Mouse (Mus musculus) telencephalon, adult 2 months (tissue): ENCODE measurements around the gene Gpr26.

Source experiments
- DNase-seq: peaks from one replicate; pipeline ENCODE4 v3.0.0-alpha.2; 2011; ENCODE audit warnings: low read depth, low spot score

The Gpr26 gene

DNA sequence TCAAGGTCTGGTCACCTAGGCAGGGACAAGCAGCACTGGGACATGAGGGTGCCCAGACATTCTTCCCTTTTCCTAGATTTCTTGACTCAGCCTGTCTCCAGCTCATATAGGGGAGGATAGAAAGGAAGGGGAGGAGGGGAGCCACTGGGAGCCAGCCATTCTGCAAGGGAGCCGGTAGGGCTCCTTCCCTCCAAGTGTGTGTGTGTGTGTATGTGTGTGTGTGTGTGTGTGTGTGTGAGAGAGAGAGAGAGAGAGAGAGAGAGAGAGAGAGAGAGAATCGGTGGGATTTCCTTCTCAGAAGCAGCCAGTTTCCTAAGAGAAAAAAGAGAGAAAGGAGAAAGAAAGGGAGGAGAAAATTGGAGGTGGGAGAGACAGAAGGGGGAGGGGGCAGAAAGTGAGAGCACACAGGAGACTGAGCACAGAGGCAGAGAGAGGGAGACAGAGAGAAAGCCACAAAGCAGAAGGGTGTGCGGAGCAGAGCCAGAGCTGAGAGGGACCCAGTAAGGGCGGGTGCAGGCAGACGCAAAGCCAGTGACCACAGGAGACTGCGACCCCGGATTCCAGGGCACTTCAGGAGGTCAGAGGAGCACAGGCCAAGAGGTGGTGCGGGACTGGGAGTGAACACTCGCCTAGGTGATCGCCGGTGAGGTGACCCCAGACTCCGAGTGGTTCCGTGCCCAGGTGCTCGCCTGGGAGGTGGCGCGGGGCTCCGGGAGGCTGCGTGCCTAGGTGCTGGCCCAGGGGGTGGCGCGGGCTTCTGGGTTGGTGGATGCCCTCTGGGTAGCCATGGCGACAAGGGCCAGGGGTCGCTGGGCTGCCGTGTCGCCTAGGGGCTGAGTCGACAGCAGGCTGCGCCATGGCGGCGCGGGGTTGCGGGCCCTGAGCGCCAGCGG is at the start of gene Gpr26:
Gene Gpr26, plus strand, starts transcription at position 438 of the 893 bp plus-strand sequence.
- DNase-seq, result no peak

DNA sequence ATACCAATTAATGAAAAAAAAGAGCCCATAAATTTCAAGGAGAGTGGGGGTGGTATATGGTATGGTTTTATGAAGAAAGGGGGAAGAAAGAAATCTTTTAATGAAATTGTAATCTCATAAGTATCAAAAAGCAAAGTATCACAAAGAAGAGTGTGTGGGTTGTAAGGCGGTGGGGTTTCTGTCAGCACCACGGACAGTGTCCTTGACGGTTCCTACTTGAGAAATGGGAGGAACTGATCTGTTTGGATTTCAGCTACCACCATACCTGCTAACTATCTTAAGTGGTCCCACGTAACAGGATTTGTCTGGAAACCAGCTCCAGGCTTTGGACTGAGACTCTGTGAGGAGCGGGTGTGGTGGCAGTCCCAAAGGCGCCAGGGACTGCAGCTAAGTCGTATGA is 48.9 kb upstream of the Gpr26 start:
- no peak for DNase-seq

DNA sequence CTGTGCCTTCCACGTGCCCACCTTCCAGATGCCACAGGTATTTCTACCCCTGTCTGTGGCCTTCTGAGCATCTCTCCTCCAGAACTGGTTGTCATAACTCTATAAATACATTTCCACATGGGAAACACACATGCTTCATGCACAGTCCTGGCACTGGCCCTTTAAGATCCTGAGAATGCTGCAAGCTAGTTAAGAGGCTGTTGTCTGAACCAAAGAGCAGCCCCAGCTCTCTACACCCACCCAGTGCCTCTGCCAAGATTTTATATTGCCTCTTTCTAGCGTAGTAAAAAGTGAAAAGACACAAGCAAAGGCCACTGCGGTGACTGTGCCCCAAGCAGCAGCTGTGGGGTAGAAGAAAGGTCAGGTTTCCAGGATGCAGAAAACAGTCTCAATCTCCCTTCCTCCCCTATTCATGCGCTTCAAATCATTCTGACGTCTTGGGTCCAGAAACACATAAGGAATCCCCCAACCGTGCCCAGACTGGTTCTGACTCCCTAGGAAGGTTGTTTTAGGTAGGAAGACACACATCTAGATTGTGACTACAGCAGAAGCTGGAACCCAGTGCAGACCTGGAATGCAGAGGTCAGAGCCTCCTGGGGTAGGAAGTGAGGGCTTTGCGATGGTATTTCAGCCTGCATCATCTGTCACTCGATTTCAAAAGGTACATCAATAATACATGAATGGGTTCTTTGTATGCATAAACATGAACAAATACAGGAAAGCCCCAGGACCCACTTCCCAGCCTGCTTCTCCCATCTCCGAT is 38.8 kb upstream of the Gpr26 start:
- no peak for DNase-seq

DNA sequence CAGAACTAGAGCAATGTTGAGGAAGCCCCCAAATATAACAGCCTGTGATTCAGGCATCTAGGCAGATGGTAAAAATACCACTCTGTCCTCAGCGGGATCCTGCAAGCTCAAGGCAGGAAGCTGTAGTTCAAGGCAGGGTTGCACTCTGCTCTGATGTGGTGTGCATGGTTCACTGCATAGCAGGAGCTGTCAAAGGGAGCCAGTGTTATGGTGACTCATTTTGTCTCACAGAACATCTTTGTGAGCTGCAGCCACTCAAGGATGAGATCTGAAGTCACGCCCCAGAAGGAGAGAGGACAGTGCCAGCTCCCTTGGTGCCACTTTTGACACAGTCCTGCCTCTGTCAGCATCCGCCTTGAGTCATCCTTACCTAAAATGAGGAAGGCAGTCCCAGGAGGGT is 28.6 kb upstream of the Gpr26 start:
- DNase-seq, result no peak

DNA sequence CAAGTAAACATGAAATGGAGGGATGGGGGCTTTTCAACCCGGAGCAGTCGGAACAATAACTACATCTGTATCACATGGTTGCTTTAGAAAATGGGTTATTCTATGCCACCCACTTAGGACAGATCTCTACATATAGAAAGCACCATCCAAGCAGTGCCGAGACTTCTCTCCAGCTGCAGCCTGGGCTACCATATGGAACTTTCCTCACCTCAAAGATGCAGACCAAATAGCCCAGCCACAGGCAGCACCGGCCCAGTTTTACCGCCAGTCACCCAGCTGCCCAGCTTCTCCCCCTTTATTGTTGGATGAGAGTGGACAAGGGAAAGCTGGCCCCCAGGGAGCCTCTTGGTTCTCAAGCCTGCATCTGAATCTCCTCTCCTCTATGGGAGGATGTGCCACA is 15.1 kb upstream of the Gpr26 start:
- no peak for DNase-seq

DNA sequence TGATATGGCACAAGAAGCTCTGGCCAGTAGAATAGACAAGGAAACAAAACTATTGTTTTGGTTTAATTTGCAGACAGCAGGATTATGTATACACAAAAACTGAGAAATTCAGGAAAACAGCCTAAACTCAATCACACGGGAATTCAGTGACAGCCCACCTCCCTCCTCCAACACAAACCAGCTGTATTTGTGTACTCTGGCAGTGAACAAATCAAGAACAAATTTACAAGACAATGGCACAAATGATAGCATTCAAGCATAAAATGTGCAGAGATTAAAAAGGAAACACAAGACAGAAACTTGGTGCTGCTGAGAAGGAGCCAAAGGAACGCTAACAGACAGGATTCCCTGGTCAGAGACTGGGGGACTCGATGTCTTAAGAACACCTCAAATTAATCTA is 12.9 kb upstream of the Gpr26 start:
- no peak for DNase-seq

DNA sequence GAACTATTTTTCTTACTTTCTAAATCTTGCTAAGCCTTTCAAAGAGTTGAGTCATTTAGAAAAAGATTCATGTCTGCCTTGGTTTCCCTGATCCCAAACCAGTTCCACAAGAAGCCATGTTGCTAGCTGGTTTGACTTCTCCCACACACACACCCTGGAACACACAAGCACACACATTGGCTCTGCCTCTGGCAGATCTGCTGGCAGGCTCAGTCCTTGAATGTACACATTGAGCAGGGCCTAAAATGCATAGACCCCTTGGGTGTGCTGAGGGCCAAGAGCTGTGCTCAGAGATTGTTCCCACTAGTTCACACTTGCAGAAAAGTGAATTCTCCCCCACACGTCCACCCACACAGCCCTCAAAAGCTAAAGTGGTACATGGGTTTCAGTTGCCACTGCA is 7.6 kb upstream of the Gpr26 start:
- no peak for DNase-seq

DNA sequence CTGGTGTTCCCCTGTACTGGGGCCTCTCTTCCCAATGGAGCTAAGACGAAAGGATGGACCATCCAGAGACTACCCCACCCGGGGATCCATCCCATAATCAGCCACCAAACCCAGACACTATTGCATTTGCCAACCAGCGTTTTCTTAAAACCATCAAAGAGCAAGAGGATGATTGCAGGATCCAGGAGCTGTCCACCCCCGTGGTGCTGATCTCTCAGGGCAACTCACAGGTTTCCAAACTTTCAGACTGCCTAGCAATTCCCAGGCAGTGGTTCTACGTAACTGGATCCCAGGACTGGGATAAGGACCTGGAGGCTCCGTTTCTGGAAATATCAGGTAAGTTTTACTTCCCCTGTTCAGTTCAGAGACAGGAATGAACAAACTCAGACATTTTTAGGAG is 5.7 kb upstream of the Gpr26 start:
- DNase-seq, result no peak

DNA sequence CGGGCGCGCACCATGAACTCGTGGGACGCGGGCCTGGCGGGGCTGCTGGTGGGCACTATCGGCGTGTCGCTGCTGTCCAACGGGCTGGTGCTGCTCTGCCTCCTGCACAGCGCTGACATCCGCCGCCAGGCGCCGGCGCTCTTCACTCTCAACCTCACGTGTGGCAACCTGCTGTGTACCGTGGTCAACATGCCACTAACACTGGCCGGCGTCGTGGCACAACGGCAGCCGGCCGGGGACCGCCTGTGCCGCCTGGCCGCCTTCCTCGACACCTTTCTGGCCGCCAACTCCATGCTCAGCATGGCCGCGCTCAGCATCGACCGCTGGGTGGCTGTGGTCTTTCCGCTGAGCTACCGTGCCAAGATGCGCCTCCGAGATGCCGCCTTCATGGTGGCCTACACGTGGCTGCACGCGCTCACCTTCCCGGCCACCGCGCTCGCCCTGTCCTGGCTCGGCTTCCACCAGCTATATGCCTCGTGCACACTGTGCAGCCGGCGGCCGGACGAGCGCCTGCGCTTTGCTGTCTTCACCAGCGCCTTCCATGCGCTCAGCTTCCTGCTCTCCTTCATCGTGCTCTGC is 745 bp downstream of the Gpr26 start:
- no peak for DNase-seq

DNA sequence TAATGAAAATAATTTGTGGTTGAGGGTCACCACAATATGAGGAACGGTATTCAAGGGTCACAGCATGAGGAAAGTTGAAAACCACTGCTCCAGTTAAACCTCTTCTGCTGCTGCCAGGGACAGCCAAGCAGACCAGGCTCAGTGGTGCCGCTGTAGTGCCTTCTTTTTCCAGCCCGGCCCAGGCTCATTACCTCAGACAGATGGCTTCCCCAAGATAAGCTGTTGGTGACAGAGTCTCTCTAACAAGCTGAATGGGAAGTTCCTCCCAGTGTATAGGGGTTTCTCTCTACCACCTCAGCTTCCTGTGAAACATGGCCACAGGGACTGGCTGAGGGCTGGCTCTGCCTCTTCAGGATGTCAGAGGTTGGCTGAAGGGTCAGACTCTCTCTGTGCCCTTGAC is 4.0 kb downstream of the Gpr26 start:
- no peak for DNase-seq

DNA sequence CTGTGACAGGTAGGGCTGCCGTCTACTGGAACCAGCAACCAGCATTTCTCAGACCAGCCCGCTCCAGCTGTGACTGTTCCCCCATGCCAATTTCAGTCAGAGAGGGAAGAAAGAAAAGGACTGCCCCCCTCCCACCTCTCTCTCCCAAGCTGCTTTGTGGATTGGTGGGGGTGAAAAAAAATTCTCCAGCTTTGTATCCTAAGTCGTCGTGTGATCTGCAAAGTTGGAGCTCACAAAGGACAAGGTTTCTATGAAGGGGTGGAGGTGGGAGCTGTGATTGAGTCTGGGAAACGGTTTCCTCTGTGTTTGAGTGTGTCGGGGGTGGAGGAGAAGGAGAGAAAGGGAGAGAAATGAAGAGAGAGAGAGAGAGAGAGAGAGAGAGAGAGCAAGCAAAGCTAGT is 9.6 kb downstream of the Gpr26 start:
- no peak for DNase-seq

DNA sequence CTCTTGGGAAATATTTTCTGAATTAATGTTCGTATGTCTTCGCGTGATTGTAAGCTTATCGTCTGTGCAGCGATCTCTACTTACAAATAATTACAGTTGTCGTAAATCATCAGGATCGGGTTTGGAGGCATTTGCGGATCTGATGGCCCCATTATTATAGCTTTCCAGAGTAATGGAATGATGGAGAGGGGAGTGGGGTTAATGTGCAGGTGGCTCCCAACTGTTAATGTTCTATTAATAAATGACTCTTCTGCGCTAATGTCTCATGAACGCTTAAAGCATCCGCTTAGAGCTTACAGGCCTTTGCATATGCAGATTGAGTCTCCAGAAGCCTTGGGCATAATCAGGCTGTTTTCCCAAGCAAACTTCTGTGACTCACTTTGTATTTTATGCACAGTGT is 12.3 kb downstream of the Gpr26 start:
- no peak for DNase-seq

DNA sequence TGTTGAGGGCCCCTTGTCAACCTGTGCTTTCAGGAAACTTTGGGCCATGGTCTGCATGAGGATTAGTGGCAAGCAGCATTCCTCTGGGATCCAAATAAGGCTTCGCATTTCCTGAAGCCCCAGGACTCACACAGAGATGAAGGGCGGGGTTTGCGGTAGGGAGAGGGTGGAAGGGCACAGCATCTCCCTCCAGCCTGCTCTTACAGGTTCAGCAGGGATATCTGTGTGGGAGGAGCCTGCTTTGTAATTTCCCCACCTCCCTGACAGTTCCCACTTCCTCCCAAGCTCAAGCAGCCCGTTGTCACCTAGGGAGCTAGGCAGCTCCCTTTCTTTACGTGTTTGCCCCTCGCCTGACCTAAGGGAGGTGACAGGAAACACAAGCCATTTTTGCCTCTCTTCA is 22.8 kb downstream of the Gpr26 start:
- no peak for DNase-seq

DNA sequence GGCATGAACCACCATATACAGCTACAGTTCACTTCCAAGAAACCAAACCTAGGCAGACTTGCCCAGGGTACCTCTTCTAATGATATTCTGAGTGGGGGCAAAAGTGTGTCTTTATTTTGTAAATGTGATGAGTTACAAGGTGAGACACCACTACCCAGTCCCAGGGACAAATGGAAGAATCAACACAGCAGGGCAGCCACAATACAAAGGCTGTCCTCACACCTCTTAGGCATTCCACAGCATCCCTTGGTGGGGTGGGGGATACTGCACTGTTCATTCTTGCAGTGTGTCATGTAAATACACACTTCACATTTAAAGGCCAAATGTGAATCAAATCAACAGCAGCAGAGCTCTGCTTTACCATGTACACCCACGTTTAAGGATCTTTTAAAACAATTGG is 26.0 kb downstream of the Gpr26 start:
- no peak for DNase-seq

DNA sequence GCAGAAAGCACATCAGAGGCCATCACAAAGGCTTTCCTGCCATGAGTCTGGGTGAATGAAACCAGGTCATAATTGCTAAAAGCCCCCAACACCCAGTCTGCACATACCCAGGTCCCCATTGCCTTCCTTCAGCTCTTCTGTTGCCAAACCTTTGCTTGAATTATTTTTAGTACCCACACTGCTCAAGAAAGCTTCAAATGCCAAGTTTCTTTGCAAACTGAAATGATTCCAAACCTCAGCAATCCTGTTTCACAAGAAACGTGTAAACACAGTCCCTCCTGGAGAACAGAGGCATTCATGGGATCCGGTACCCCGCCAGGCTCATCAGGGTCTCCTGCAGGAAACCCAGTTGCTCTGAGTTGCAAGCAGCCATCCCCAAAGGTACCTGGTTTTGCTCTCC is 26.6 kb downstream of the Gpr26 start:
- DNase-seq, result no peak

DNA sequence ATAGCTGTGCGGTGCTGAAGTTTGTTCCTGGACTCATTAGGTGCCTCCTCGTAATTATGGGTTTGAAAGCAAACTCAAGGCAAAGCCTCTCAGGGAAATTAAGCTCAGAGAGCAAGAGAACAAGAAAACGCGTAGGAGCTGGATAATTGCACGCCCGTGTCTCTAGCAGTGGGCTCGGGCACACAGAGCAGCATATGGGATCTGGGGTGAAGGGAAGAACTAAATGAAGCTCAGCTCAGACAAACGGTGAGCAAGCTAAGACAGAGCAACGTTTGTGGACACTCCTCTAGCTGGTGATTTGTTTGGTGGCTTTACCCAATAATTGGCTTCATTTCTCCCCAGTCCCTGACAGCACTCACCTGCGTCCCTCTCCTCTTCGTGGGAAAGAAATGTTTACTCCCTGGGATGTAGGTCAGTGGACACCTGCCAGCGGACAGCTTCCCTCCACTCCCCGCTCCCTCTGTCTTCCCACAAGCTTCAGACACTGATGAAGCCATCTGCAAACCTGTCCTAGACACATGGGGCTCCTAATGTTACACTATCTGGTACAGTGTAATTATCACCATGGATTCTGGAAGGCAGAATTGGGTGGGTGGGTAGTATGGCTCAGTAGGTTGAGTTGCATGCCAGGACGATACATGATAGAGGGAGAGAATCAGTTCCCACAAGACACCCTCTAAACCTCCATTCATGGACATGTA is 39.9 kb downstream of the Gpr26 start:
- DNase-seq, result no peak

DNA sequence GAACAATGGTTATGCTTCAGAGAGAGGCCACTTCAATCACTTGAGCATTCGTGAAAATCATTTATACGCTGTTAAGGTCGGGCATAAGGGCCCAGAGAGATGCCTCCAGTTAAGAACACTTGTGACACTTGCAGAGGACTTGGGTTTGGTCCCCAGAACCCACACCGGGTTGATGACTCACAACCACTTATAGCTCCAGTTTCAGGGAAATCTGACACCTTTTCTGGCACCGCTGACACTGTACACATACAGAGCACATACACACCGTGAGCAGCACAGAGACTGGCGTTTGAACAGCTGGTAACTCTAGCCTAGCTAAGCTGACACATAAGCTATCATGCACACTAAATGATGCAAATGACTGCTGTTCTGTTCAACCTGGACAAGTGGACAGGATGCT is 42.7 kb downstream of the Gpr26 start:
- DNase-seq, result no peak

DNA sequence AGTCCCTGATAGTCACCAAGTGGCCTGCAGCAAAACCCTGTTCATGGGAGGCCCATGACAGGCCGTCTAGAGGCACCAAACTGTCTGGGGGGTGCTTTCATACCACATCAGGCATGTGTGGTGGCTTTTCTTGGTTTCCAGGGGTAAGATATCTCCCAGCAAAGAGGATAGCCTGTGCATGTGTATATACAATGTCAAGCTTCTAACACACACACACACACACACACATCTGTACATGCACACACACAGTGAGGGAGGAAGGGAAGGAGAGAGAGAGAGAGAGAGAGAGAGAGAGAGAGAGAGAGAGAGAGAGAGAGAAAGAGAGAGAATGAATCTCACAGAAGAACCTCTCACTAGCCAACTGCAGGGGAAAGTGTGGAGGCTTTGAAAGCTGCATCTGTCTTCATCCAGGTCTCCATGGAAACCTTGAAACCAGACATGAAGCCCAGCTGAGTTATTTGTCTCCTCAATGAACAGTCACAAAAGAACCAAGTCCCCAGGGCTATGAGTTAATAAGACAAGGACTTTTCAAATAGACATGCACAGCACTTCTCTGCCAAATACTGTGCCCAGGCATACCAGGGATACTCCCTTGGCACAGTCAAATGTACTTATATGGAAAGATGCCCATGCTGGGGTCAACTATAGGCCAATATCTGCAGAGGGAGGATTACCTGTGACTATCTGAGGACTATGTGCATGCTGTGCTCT is 46.9 kb downstream of the Gpr26 start:
- peak; percentile 76 for DNase-seq

DNA sequence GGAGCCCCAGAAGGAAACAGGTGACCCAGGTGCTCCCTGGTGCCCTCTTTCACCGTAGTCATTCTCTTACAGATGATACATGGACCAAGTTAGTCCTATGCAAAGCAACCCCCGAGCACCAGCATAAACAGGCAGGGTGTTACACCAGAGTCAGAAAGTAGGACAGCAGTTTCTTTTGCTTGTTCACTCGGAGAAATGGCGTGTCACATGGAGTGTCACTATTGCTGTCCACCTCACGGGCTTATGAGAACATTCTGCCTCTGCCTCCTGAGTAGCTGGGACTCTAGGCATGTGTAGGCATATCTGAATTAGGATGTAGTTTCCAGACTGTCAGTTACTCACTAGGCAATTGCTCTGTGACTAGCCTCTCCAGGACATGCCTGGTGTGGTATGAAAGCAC is 47.7 kb downstream of the Gpr26 start:
- no peak for DNase-seq

DNA sequence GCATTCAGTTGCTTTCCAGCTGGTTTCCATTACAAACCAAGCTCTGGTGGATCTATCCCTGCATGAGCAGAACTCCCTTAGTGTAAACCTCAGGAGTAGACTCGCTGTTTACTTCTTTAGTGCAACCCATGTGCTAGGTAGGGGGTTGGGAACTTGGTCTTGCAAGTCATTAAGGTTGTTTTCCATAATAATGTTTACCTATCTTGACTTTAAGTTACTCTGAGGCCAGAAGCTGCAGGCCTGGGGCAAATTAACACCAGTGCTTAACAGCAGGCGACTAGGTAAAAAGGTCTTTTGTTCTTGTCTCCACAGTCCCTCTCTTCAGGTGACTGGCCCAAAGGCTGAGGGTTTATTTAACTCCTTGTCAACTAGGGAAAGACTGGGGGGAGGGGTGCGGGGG is 48.9 kb downstream of the Gpr26 start:
- DNase-seq, result no peak

DNA sequence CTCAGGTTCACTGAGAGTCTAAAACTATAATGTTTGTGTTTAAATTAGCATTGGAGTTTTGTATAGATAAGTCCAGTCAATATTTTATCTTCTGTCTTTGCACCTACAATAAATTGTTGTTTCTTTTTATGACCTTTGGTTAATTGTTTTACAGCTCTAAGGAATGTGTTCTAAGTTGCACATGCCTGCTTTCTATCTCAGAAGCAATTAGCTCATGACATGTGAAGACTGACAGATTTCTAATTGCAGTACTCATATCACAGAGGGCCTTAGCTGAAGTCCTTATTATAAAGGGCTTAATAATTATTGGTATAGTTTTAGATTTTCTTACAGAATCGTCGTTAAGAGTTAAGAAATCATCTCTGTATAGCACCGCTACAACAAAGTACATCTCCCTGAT is 49.7 kb downstream of the Gpr26 start:
- no peak for DNase-seq

DNA sequence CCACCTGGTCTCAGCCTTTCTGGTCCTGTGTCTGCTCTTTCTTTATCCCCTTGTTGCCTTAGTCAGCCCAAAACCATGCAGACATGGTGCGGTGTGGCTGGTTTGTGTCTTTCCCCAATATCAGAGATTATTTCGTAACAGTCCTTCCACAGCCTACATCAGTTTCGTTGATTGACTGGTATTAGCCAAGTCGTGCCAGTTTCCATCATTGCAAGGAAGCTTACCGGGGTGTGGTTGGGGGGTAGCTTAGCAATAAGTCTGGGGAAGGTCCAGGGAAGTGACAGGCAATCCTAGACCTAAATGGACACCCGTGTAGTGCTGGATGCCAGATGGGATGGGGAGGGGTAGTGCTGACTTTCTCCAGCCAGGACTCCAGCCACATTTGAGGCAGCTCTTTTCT is 59.3 kb downstream of the Gpr26 start:
- DNase-seq, result no peak
